Mouse (Mus musculus) left cerebral cortex, postnatal 25 days (tissue): ENCODE results near the gene Cenpc1. TPM values are rescaled to one million over a fixed set of nuclear protein-coding genes. Genes with fewer than 3 reads are reported as not detected.

ENCODE experiments used
- DNase-seq, 2 experiments: peaks; one replicate each; pipeline ENCODE4 v3.0.0; 2022; ENCODE audit warnings: low spot score in 2 of 2, mixed read lengths in 1 of 2
- intact Hi-C: fragments of 180-260 bp; cut with DNase I; formaldehyde crosslinking; loops from one replicate; pipeline ENCODE4 v1.15.1; 2025
- total RNA-seq, 2 experiments: library from RNA; stranded (reverse); gene quantifications; 2 replicates each; pipeline ENCODE4 v1.2.3; 2021

The Cenpc1 gene
- total RNA-seq, 2 experiments from 2014 or later = 20.3 to 21.8 TPM

DNA sequence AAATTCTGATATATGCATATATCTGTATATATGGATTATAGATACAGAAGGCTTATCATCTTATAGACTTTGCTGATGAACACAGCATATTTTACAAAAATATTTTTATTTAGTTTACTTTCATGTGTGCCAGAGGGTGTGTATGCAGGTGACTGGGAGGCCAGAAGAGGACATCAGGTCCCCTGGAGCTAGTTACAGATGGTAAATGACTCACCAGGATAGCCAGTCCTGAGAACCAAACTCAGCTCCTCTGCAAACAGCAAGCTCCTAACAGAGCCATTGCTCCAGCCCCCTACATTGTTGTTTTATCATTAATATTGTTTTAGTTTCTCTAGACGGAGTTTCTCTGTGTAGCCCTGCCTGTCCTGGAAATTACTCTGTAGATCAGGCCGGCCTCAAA lies 35.6 kb downstream of the Cenpc1 start:
- DNase-seq = no peak
- intact Hi-C loops = no loop called here

DNA sequence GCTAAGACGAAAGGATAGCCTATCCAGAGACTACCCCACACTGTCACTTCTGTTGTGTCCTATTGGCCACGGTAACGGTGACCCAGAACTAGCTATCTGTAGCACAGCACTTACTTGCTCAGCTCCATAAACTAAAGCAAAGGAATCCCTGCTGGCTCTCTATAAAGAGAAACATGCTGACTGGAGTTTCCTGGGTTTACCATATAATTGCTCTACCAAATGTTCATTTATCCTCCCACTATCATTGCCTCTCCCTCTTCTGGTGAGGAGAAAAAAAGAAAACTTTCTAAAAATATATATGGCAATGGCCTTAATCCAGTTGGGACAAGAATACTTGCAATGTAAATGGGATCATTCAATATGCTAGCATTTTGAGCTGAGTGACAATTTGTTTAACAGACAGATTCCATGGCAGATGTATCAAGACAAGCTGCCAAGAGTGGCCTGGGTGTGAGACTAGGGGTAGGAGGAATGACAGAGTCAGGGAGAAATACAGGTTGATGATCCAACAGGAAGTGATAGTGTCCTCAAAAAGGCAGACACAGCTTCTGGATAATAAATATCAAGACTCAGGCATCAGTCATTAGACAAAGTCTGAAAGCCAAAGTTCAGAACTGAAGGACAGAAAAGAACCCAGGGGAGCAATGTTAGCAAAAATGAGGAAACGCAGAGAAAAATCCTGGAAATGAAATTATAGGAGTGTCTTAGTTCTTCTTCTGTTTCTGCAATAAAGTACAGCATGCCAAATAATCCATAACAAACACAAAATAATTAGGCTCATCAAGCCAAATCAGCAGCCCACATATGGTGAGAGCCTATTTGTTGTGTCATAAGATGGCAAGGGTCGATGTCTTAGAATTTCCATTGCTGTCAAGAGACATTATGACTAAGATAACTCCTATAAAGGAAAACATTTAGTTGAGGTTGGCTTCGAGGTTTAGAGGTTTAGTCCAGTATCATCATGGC lies 68.6 kb downstream of the Cenpc1 start:
- intact Hi-C loops = no loop called here

DNA sequence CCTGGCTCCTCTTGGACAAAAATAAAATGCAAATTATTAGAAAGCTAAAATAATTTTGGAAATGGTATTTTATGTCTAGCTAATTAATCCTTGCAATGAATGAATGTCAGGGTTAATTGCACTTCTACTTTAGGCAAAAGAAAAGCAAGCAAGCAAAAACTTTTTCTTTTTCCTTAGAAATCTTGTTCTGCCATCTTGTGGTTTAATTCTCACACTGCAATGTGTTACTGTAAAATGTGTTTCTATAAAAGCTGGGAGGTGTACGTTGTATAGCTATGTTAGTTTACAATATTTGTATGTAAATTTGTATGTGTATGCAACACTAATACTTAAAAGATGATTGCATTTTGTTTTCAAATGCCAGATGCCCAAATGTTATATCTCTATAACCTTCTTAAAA lies 70.8 kb downstream of the Cenpc1 start:
- intact Hi-C loops = no loop called here
- DNase-seq = no peak

More for the DNA sequence above, 68.6 kb downstream of the Cenpc1 start:
- DNase-seq = peak in 1 of 2 experiments; percentile 74

DNA sequence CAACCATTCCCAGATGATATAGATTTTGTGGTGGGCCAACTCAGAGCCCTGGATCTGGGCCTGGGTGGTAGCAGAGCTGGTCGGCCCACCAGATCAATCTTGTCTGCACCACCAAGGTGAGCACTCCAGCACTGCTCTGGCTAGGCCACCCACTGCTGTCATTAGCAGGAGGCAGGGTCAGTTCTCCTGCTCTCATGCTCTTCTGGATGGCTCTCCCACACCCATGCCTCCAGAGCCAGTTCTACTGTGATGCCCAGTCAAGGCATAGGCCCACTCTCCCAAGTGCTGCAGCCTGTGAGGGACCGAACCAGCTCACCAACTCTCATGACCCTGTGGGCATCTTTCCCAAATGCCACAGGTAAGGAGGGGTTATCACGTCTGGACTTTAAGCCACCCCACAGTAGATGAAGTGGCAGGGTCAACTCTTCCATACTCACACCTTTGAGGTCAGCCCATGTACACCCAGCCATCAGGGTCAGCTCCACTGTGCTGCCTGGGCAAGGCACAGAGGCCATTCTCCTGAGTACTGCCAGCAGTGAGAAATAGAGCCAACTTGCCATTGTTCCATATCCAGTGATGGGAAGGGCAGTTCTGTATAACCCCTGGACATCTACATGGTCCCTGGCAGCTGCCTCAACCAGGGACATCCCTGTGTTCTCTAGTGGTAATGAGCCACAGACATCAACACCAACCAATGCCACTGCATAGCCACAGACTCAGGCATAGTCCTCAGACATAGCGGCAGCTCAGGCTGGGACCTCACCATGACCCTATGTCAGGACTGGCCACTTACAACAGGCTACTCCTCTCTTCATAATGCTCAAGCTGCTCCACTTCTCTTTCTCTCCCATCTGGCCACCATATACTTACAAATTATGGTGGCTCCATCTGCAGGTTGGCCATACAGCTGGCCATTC lies 72.3 kb downstream of the Cenpc1 start:
- intact Hi-C loops = no loop called here
- no peak for DNase-seq

DNA sequence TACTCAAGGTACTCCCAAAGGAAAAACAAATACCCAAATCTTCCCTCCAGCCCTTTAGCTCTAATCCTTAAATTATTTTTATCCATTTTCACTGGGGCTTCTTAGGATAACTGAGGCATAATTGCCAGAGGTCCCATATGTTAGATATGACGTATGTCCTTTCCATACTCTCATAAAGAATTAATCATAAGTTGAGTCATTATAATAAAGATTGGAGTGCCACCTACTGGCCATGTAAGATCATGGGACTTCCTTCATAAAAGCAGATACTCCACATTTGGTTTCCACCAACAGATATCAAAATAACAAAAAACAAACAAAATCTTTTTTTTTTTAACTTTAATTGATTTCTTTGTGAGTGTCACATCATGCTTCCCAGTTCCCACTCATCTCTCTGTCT lies 73.3 kb downstream of the Cenpc1 start:
- DNase-seq = peak; percentile 28 to 52
- intact Hi-C loops = no loop called here

DNA sequence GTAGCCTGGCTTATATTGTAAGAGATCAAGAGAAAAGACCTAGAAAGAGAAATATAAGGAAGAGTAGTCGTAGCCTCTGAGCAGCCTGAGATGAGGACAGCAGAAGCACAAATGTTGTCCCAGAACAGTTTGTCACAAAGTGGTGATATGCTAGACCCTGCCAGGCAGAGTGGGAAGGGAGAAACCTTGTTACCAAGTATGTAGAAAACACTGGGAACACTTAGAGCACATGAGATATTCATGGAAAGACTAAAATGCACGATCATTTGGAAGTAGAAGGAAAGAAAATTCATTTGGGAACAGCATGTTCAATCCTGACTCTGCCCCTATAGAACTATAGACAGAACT lies 77.9 kb downstream of the Cenpc1 start:
- intact Hi-C loops = no loop called here
- no peak for DNase-seq

DNA sequence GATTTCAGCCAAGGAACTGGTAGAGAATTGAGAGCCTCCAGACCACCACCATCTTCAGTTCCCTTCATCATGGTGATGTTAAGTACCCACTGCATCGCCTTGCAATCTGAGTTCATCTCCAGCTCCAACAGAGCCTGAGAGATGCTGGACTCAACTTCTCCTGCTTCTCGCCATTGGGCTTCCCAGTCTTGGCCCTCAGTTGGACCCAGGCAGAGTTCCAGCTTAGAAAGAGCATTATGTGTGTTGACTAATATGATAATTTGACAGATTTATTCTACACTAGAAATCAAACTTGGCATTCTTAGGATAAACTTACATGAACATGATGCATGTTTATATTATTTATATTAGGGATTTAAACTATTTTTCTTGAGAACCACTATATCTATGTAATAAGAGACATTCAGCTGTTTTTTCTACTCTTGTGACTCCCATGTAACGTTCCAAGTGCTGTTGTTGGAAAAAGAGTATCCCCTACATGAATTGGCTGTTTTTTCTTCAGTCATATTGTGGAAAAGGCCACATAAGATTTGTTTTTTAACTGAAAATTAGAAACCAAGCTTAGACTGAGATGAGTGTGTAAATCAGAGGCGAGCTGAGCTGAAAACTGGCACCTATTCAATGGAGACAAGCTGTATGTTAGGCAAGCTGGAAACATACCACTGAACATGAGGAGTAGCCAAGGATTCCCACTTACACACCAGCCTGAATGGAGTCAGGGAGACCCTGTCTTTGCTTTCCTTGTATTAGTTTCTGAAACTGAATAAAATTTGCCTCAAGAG lies 78.5 kb downstream of the Cenpc1 start:
- DNase-seq = no peak
- intact Hi-C loops = no loop called here

DNA sequence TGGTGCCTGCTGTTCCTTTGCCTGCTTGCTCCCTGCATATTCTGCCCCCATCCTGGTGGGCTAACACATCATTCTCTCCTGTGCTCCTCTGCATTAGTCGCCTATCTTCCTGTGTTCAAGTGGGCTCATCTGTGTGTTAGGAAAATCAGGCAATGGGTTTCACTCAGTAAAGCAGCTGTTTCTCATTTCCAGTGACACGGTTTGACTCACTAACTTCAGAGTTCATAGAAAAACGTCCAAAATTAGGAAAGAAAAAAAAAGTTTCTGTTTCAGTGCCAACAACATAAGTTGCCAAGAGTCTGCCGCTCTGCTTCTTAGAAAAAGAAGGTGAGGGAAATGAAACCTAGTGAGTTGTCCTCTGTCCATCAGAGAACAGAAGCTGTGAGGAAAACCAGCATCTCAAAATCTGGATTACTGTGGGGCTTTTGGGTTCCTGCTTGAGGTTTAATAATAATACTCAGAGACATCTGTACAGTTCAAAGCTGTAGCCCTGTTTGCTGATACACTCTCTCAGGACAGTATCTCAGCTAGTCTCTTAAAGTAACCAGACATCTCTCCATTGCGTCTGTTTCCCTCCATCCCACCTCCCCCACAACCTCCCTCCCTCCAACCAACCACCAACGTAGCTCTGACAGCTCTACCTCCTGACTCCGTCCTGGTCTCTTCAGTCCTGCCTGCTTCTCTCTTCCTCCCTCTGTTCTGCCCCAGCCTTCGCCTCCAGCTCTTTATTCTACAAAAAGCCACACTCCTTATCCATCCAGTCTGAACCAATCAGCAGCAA lies 87.5 kb downstream of the Cenpc1 start:
- no peak for DNase-seq
- intact Hi-C loops = no loop called here

DNA sequence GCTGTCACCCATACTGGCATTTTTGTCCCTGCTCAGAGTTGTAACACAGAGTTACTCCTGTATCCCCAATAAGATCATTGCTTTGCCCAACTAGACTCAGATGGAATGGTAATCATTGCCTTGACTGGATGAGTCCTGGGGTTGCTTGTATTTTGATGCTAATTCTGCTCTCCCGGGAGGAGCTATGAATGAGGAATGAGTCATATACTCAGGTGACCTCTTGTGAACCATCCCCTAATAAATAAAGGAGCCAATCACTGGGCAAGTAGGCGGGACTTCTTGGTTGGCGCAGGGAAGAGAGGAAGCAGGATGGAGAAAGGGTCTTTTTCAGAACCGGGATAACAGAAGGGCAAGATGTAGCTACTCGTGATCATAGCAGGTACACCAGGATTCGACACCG lies 102.6 kb downstream of the Cenpc1 start:
- intact Hi-C loops = no loop called here
- no peak for DNase-seq

Other genes starting within 250 kb of the Cenpc1 start
- gene Stap1, start 6.2 kb upstream of the Cenpc1 start, total RNA-seq = not detected
- 10 to 100 TPM; 23.5 to 24.7 TPM for gene Uba6, start 107.2 kb upstream of the Cenpc1 start, total RNA-seq
- gene Gnrhr, start 132.3 kb upstream of the Cenpc1 start, total RNA-seq = not detected
- not detected for gene Tmprss11c, start 223.7 kb upstream of the Cenpc1 start, total RNA-seq